In the genomic region with DNA sequence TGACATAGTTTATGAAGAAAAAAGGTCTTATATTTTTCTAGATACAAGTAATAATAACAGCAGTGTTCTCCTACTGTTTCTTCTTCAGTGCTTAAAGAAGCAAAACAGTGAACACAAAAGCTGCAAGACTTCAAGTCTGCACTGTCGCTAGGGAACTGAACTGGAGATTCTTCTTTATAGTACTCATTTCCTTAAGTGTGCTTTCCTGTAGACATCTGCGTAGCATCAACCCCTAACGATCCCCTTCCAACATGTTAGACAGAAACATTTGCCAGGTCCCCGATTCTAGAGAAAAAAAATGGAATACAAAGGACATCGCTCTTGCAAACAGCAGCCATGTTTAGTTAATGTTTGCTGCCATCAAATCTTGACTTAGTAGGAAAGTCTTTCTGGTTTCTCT, we compare ENCODE assay signal across 15 mouse cellular contexts.
"Had no signal": no experiment of that assay in that cellular context is flagged by ENCODE, and none has a peak within 500 bp of the region (broad histone marks: within the 10 kb centered on the region; RNA-seq: fewer than 3 reads in every experiment).

No protein-coding gene starts in this region.

- H3K4me2 ChIP-seq: liver, embryonic 13.5 days; midbrain, embryonic 11.5 days had no signal

- H3K36me3 ChIP-seq: liver, embryonic 13.5 days had no signal

- H3K4me3 ChIP-seq: layer of hippocampus, adult 2 months; liver, embryonic 13.5 days had no signal

- H3K27ac ChIP-seq: kidney, postnatal 0 days; layer of hippocampus, adult 2 months; liver, embryonic 13.5 days had no signal

- DNase-seq: kidney, adult 2 months; kidney, postnatal 25 days; layer of hippocampus, adult 9-11 months; liver, embryonic 13.5 days; lung, adult 2 months; lung, postnatal 14 days; lung, postnatal 4 days; midbrain, embryonic 14.5 days; right cerebral cortex, adult 18-20 months; right cerebral cortex, postnatal 14 days; right cerebral cortex, postnatal 4 days; thymus, postnatal 25 days had no signal

- H3K9me3 ChIP-seq: liver, embryonic 13.5 days had no signal

- H3K9ac ChIP-seq: liver, embryonic 13.5 days had no signal

- H3K4me1 ChIP-seq: liver, embryonic 13.5 days had no signal
